Mouse (Mus musculus) embryonic facial prominence, embryonic 13.5 days (tissue): Measurements from ENCODE around the gene D130052B06Rik. TPM values are rescaled to one million over a fixed set of nuclear protein-coding genes. Genes with fewer than 3 reads are reported as not detected.

Experiments
- ATAC-seq: fragments of 200-750 bp; cut with Nextera tagmentation; 2 replicates; pipeline ENCODE4 v1.8.0; 2017; ENCODE audit warnings: low read depth; ENCODE audit not compliant: insufficient number of reproducible peaks, insufficient read depth, low FRiP score, low TSS enrichment
- H3K27ac ChIP-seq: fragments of 300-500 bp; sonication (generic); 2 replicates; pipeline ENCODE4 v1.5.1; 2015; ENCODE audit warnings: moderate library complexity, mild to moderate bottlenecking, inconsistent platforms
- H3K27me3 ChIP-seq: fragments of 300-500 bp; sonication (generic); 2 replicates; pipeline ENCODE4 v1.6.1; 2015; ENCODE audit warnings: mild to moderate bottlenecking, inconsistent platforms
- H3K36me3 ChIP-seq: fragments of 300-500 bp; sonication (generic); 2 replicates; pipeline ENCODE4 v1.6.1; 2015; ENCODE audit warnings: mild to moderate bottlenecking, inconsistent platforms
- H3K4me1 ChIP-seq: fragments of 300-500 bp; sonication (generic); 2 replicates; pipeline ENCODE4 v1.6.1; 2015; ENCODE audit warnings: inconsistent platforms
- H3K4me2 ChIP-seq: fragments of 300-500 bp; sonication (generic); 2 replicates; pipeline ENCODE4 v1.6.1; 2015; ENCODE audit warnings: moderate library complexity, mild to moderate bottlenecking, inconsistent platforms
- H3K4me3 ChIP-seq: fragments of 300-500 bp; sonication (generic); 2 replicates; pipeline ENCODE4 v1.5.1; 2015; ENCODE audit warnings: mild to moderate bottlenecking, inconsistent platforms
- H3K9ac ChIP-seq: fragments of 300-500 bp; sonication (generic); 2 replicates; pipeline ENCODE4 v1.6.1; 2015; ENCODE audit warnings: mild to moderate bottlenecking, inconsistent platforms
- H3K9me3 ChIP-seq: fragments of 300-500 bp; sonication (generic); 2 replicates; pipeline ENCODE4 v1.6.1; 2016; ENCODE audit warnings: inconsistent platforms
- WGBS: fragments of 180-500 bp; shearing (Covaris S2); methylation state at CpG from one replicate; pipeline ENCODE4 v1.1.7; 2015; ENCODE audit warnings: mixed read lengths; 5-methylcytosine and 5-hydroxymethylcytosine counted together
- polyA plus RNA-seq: library from polyadenylated mRNA; unstranded; fragments of >200 nt; fragmentation: Nextera tagmentation; extraction: Ambion mirVana; gene quantifications from 2 replicates; pipeline ENCODE4 v1.2.1, GENCODE M21; 2015

D130052B06Rik gene
- polyA plus RNA-seq, 1 experiment from 2014 or later, result not detected

GRCm38 (mm10) chr11:33603174-33603573, 4.1 kb downstream of the D130052B06Rik start:
- ATAC-seq, result no peak
- Histone ChIP-seq H3K4me1 (peaks cover 6% of the 10 kb centered on the region; the same call in 1 of the 2 replicates), H3K9me3 (no peaks in the 10 kb centered on the region), H3K4me2 (no peak overlapping the region), H3K4me3 (no peak overlapping the region), H3K9ac (no peak overlapping the region), H3K36me3 (no peaks in the 10 kb centered on the region), H3K27ac (no peak overlapping the region), H3K27me3 (no peaks in the 10 kb centered on the region)
- WGBS, result 66% methylated on average over 2 of the region's 2 CpGs

DNA sequence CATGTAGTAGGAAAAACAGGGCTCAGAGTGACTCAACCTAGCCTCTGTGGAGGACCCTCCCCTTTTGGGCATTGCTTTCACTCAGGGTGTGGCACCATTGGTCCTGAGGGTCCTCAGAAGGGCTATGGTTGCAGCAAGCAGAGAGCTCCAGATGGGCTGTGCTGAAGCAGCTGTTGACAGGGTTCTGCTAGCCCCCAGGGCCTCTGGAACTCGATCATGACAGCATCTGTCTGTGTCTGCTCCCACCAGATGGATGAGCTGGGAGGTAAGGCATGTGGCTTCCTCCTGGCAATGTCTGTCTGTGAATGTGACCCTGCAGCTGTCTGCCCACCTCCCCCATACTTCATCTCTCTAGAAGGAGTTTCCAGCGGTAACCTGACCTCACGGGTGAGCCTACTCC, 8.7 kb downstream of the D130052B06Rik start:
- Histone ChIP-seq H3K27ac (no peak overlapping the region), H3K4me2 (no peak overlapping the region), H3K4me3 (no peak overlapping the region), H3K27me3 (no peaks in the 10 kb centered on the region; the same call in 1 of the 2 replicates), H3K9me3 (no peaks in the 10 kb centered on the region), H3K9ac (no peak overlapping the region), H3K4me1 (peaks cover 6% of the 10 kb centered on the region; the same call in 1 of the 2 replicates), H3K36me3 (no peaks in the 10 kb centered on the region)
- 9% methylated on average over 3 of the region's 3 CpGs for WGBS
- ATAC-seq, result no peak

DNA sequence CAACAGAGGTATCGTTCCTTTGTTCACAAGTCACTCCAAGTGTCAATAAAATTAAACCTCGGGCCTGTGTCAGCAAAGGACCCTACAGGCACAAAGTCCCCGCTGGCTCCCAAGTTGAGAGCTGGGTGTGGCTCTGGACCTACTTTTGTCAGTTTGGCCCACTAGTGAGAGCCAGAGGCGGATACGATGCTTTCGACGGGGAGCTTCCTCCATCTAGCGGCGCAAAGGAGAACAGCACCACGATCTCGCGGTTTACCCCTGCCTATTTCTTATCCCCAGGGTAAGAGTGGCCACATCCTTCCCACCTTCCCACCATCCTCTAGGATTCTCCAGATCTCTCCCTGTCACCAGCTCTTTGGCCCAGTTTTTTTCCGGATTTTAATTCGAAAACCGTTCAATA, 15.1 kb downstream of the D130052B06Rik start:
- no peak for ATAC-seq

GRCm38 (mm10) chr11:33627136-33627742, 28.1 kb downstream of the D130052B06Rik start:
- Histone ChIP-seq H3K4me3 (no peak overlapping the region), H3K36me3 (no peaks in the 10 kb centered on the region), H3K27ac (no peak overlapping the region), H3K27me3 (no peaks in the 10 kb centered on the region; the same call in 1 of the 2 replicates), H3K9me3 (no peaks in the 10 kb centered on the region), H3K4me2 (no peak overlapping the region), H3K9ac (no peak overlapping the region), H3K4me1 (no peaks in the 10 kb centered on the region)
- ATAC-seq, result no peak
- 82% methylated on average over 4 of the region's 4 CpGs for WGBS

More for the DNA sequence above, 15.1 kb downstream of the D130052B06Rik start:
- Histone ChIP-seq H3K4me3 (no peak overlapping the region), H3K9ac (no peak overlapping the region), H3K9me3 (no peaks in the 10 kb centered on the region), H3K27me3 (no peaks in the 10 kb centered on the region; the same call in 1 of the 2 replicates), H3K4me1 (no peaks in the 10 kb centered on the region), H3K27ac (no peak overlapping the region), H3K4me2 (no peak overlapping the region), H3K36me3 (no peaks in the 10 kb centered on the region)
- 6% methylated on average over 15 of the region's 15 CpGs for WGBS

DNA sequence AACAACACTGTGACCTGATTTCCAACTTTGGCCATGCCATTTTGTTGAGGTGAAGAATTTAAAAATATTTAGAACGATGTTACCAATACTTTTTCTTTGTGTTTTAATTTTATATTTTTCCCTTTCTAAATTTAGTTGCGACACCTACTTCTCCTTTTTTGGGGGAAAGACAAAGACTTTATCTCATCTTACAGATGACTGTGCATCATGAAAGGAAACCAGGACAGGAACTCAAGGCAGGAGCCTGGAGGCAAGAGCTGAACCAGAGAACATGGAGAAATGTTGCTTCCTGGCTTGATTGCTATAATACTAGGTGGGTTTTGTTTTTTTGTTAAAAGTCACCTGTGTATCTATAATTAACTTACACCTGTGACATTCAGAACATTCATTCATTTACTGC, 38.0 kb downstream of the D130052B06Rik start:
- Histone ChIP-seq H3K36me3 (no peaks in the 10 kb centered on the region), H3K4me1 (no peaks in the 10 kb centered on the region), H3K4me3 (no peak overlapping the region), H3K4me2 (no peak overlapping the region), H3K9me3 (no peaks in the 10 kb centered on the region), H3K9ac (no peak overlapping the region), H3K27me3 (no peaks in the 10 kb centered on the region), H3K27ac (no peak overlapping the region)
- ATAC-seq, result no peak
- WGBS, result 86% methylated on average over 2 of the region's 2 CpGs

- Histone ChIP-seq H3K9me3 (no peaks in the 10 kb centered on the region), H3K27ac (no peak overlapping the region), H3K4me2 (no peak overlapping the region), H3K9ac (no peak overlapping the region), H3K4me3 (no peak overlapping the region), H3K27me3 (no peaks in the 10 kb centered on the region), H3K36me3 (no peaks in the 10 kb centered on the region), H3K4me1 (0 out of 2 replicates have a peak, but pooled peaks cover 5% of the 10 kb centered on the region)
- WGBS, result 64% methylated on average over 2 of the region's 2 CpGs
- no peak for ATAC-seq
Observed at GRCm38 (mm10) chr11:33649358-33649757, 50.3 kb downstream of the D130052B06Rik start.

- Histone ChIP-seq H3K4me2 (no peak overlapping the region), H3K9ac (no peak overlapping the region), H3K27ac (no peak overlapping the region), H3K36me3 (no peaks in the 10 kb centered on the region), H3K4me1 (no peaks in the 10 kb centered on the region), H3K9me3 (no peaks in the 10 kb centered on the region), H3K27me3 (no peaks in the 10 kb centered on the region), H3K4me3 (no peak overlapping the region)
- ATAC-seq, result no peak
- 61% methylated on average over 2 of the region's 2 CpGs for WGBS
Observed at GRCm38 (mm10) chr11:33654485-33654884, 55.4 kb downstream of the D130052B06Rik start.

GRCm38 (mm10) chr11:33655221-33655620, 56.1 kb downstream of the D130052B06Rik start:
- ATAC-seq, result no peak
- H3K4me1 ChIP-seq, result peaks cover 3% of the 10 kb centered on the region; the same call in 1 of the 2 replicates
- no peak overlapping the region for H3K27ac ChIP-seq
- H3K9me3 ChIP-seq, result no peaks in the 10 kb centered on the region
- H3K36me3 ChIP-seq, result no peaks in the 10 kb centered on the region
- no peak overlapping the region for H3K9ac ChIP-seq
- H3K4me3 ChIP-seq, result no peak overlapping the region
- H3K27me3 ChIP-seq, result no peaks in the 10 kb centered on the region
- H3K4me2 ChIP-seq, result no peak overlapping the region
- 73% methylated on average over 3 of the region's 3 CpGs for WGBS

- no peak overlapping the region for H3K9ac ChIP-seq
- H3K9me3 ChIP-seq, result no peaks in the 10 kb centered on the region
- no peak overlapping the region for H3K4me2 ChIP-seq
- no peak for ATAC-seq
- no peak overlapping the region for H3K4me3 ChIP-seq
- H3K36me3 ChIP-seq, result no peaks in the 10 kb centered on the region
- WGBS, result 69% methylated on average over 7 of the region's 7 CpGs
- peaks cover 3% of the 10 kb centered on the region; the same call in 1 of the 2 replicates for H3K4me1 ChIP-seq
- no peaks in the 10 kb centered on the region for H3K27me3 ChIP-seq
- H3K27ac ChIP-seq, result no peak overlapping the region
Observed at GRCm38 (mm10) chr11:33655861-33656593, 56.9 kb downstream of the D130052B06Rik start.

DNA sequence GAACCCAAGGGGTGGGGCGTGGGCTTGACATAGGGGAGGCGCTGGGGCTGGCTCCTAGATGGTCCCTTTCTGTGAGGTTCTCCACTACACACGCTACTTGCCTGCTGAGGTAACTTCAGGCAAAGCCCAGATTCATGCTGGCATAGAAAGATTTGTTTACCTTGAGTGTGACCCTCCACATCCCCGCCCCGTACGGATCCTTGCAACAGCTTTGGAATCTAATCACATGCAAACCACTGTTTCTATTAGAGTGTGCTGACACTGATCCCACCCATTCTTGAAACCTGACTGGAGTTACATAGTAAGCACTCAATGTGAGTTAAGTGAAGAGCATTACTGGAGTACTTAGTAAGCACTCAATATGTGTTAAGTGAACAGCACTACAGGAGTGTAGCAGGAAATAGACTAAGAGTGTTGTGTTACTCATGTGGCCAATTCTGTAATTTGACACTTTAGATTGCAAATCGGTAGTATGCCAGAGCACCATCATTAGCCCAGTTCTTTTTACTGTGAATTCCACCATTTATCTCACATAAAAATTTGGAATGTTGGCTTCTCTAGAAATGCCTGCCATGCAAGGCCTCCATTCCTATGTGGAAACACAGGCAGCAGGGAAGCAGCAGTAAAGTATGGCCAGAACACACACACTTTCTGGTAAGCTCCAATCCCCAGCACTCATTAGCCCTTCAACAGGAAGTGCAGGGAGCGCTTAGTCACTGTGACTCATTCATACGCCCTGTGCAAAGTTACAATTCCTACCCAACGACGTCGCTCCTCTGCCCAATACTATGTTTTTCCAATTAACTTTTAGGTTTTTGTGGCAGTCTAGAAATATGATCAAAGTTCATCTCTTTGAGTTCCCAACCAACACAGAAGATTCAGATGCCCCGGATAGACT, 61.2 kb downstream of the D130052B06Rik start:
- H3K4me3 ChIP-seq, result no peak overlapping the region
- no peak overlapping the region for H3K4me2 ChIP-seq
- H3K9ac ChIP-seq, result no peak overlapping the region
- 64% methylated on average over 13 of the region's 13 CpGs for WGBS
- no peak for ATAC-seq
- H3K27me3 ChIP-seq, result no peaks in the 10 kb centered on the region
- H3K4me1 ChIP-seq, result peaks cover 3% of the 10 kb centered on the region; the same call in 1 of the 2 replicates
- H3K27ac ChIP-seq, result no peak overlapping the region
- no peaks in the 10 kb centered on the region for H3K36me3 ChIP-seq
- no peaks in the 10 kb centered on the region for H3K9me3 ChIP-seq

- Histone ChIP-seq H3K9me3 (no peaks in the 10 kb centered on the region), H3K4me3 (no peak overlapping the region), H3K27me3 (0 out of 2 replicates have a peak, but pooled peaks cover 3% of the 10 kb centered on the region), H3K9ac (no peak overlapping the region), H3K4me2 (no peak overlapping the region), H3K4me1 (peaks cover 3% of the 10 kb centered on the region; the same call in 1 of the 2 replicates), H3K27ac (no peak overlapping the region), H3K36me3 (no peaks in the 10 kb centered on the region)
- ATAC-seq, result no peak
- 84% methylated on average over 2 of the region's 2 CpGs for WGBS
Observed at GRCm38 (mm10) chr11:33663599-33663998, 64.5 kb downstream of the D130052B06Rik start.
